Mouse (Mus musculus) CH12.LX (cell line): Measurements from ENCODE around the gene Laptm5. TPM values are rescaled to one million over a fixed set of nuclear protein-coding genes. Genes with fewer than 3 reads are reported as not detected.

Source experiments
- DNase-seq: peaks from one replicate; pipeline ENCODE4 v3.0.0-alpha.2; 2013; ENCODE audit errors: extremely low read depth
- H3K27ac ChIP-seq: 2 replicates; pipeline ENCODE4 v1.5.1; 2012; ENCODE audit warnings: low read depth, mild to moderate bottlenecking, control low read depth, moderate library complexity; ENCODE audit not compliant: insufficient read depth
- H3K27me3 ChIP-seq: replicated peaks from 2 replicates; pipeline ENCODE3; 2012; ENCODE audit warnings: inconsistent platforms
- H3K36me3 ChIP-seq, 2 experiments: replicated peaks in 1 of 2; 2 replicates each; pipeline versions ENCODE3 to v1.6.1; 2012; ENCODE audit warnings: inconsistent platforms in 1 of 2, low read length in 1 of 2, mild to moderate bottlenecking in 1 of 2, mixed read lengths in 1 of 2, moderate library complexity in 1 of 2; ENCODE audit not compliant: control insufficient read depth in 1 of 2, insufficient read depth in 1 of 2
- H3K4me1 ChIP-seq, 2 experiments: 2 replicates each; pipeline ENCODE4 v1.6.1; 2012; ENCODE audit warnings: inconsistent platforms in 1 of 2, moderate library complexity in 1 of 2; ENCODE audit not compliant: insufficient read depth in 2 of 2, control insufficient read depth in 1 of 2
- H3K4me2 ChIP-seq: 2 replicates; pipeline ENCODE4 v1.6.1; 2012; ENCODE audit warnings: low read depth, mild to moderate bottlenecking, control low read depth; ENCODE audit not compliant: poor library complexity, insufficient read depth, severe bottlenecking
- H3K4me3 ChIP-seq, 3 experiments: fragments of 150-350 bp in 1 of 3; sonication (generic) in 1 of 3; replicated peaks in 1 of 3; 2 replicates each; pipeline versions ENCODE3 to v1.5.1; 2011 to 2012; ENCODE audit warnings: low read depth in 2 of 3, low read length in 2 of 3, mild to moderate bottlenecking in 2 of 3, moderate library complexity in 2 of 3, control low read depth in 1 of 3, improper control_type of control experiment in 1 of 3, inconsistent platforms in 1 of 3, mixed read lengths in 1 of 3; ENCODE audit not compliant: poor library complexity in 1 of 3
- H3K79me2 ChIP-seq: replicated peaks from 2 replicates; pipeline ENCODE4 v1.6.1; 2012; ENCODE audit warnings: mild to moderate bottlenecking, moderate library complexity; ENCODE audit not compliant: control insufficient read depth, poor library complexity, insufficient read depth, severe bottlenecking; ENCODE audit errors: extremely low read depth
- H3K9ac ChIP-seq: 2 replicates; pipeline ENCODE4 v1.6.1; 2012; ENCODE audit warnings: low read depth, mild to moderate bottlenecking, control low read depth, moderate library complexity; ENCODE audit not compliant: insufficient read depth
- H3K9me3 ChIP-seq: replicated peaks from 2 replicates; pipeline ENCODE3; 2012; ENCODE audit warnings: low read length, inconsistent platforms, mixed read lengths
- BHLHE40 ChIP-seq: IDR thresholded peaks from 2 replicates; pipeline ENCODE4 v1.6.1; 2011; ENCODE audit warnings: mild to moderate bottlenecking, low read depth, low read length, improper control_type of control experiment
- CHD1 ChIP-seq: IDR thresholded peaks from 2 replicates; pipeline ENCODE4 v1.6.1; 2012; ENCODE audit warnings: low read depth, low read length, improper control_type of control experiment, inconsistent platforms
- CHD2 ChIP-seq: IDR thresholded peaks from 2 replicates; pipeline ENCODE4 v1.6.1; 2011; ENCODE audit warnings: low read length, improper control_type of control experiment
- CTCF ChIP-seq, 2 experiments: IDR thresholded peaks in 1 of 2; conservative IDR thresholded peaks in 1 of 2; 2 replicates each; pipeline ENCODE4 v1.5.1; 2011 to 2012; ENCODE audit warnings: low read depth in 2 of 2, low read length in 2 of 2, improper control_type of control experiment in 1 of 2, inconsistent platforms in 1 of 2, mild to moderate bottlenecking in 1 of 2, moderate library complexity in 1 of 2
- E2F4 ChIP-seq: IDR thresholded peaks from 2 replicates; pipeline ENCODE4 v1.6.1; 2011; ENCODE audit warnings: low read depth, low read length, improper control_type of control experiment; ENCODE audit not compliant: insufficient replicate concordance
- ELF1 ChIP-seq: IDR thresholded peaks from 2 replicates; pipeline ENCODE4 v1.6.1; 2014; ENCODE audit warnings: low read depth, mild to moderate bottlenecking, inconsistent platforms, low read length, improper control_type of control experiment
- EP300 ChIP-seq: IDR thresholded peaks from 2 replicates; pipeline ENCODE4 v1.6.1; 2011; ENCODE audit warnings: low read length, improper control_type of control experiment
- ETS1 ChIP-seq: conservative IDR thresholded peaks from 2 replicates; pipeline ENCODE4 v1.6.1; 2012; ENCODE audit warnings: low read depth, mild to moderate bottlenecking, inconsistent platforms, low read length, improper control_type of control experiment, moderate library complexity
- GABPA ChIP-seq: IDR thresholded peaks from 2 replicates; pipeline ENCODE4 v1.6.1; 2012; ENCODE audit warnings: low read depth, low read length, improper control_type of control experiment, inconsistent platforms; ENCODE audit not compliant: insufficient replicate concordance
- HCFC1 ChIP-seq: IDR thresholded peaks from 2 replicates; pipeline ENCODE4 v1.6.1; 2012; ENCODE audit warnings: low read depth, mild to moderate bottlenecking, inconsistent platforms, low read length, improper control_type of control experiment
- IRF4 ChIP-seq: IDR thresholded peaks from 2 replicates; pipeline ENCODE4 v1.6.1; 2014; ENCODE audit warnings: low read depth, mild to moderate bottlenecking, inconsistent platforms, low read length, improper control_type of control experiment
- JUN ChIP-seq: IDR thresholded peaks from 2 replicates; pipeline ENCODE4 v1.6.1; 2011; ENCODE audit warnings: low read depth, mild to moderate bottlenecking, low read length, improper control_type of control experiment, moderate library complexity; ENCODE audit not compliant: insufficient read depth
- JUND ChIP-seq: conservative IDR thresholded peaks from 2 replicates; pipeline ENCODE4 v1.6.1; 2011; ENCODE audit warnings: low read depth, low read length, improper control_type of control experiment
- KAT2A ChIP-seq: IDR thresholded peaks from 2 replicates; pipeline ENCODE4 v1.6.1; 2012; ENCODE audit warnings: low read length, improper control_type of control experiment, inconsistent platforms; ENCODE audit not compliant: insufficient replicate concordance
- MAFK ChIP-seq: IDR thresholded peaks from 2 replicates; pipeline ENCODE4 v1.6.1; 2011; ENCODE audit warnings: low read length, improper control_type of control experiment; ENCODE audit not compliant: insufficient replicate concordance
- MAX ChIP-seq: IDR thresholded peaks from 2 replicates; pipeline ENCODE4 v1.6.1; 2011; ENCODE audit warnings: low read length, improper control_type of control experiment
- MAZ ChIP-seq: IDR thresholded peaks from 2 replicates; pipeline ENCODE4 v1.6.1; 2012; ENCODE audit warnings: low read depth, mild to moderate bottlenecking, inconsistent platforms, low read length, improper control_type of control experiment, moderate library complexity
- MEF2A ChIP-seq: IDR thresholded peaks from 2 replicates; pipeline ENCODE4 v1.6.1; 2014; ENCODE audit warnings: low read depth, mild to moderate bottlenecking, inconsistent platforms, low read length, improper control_type of control experiment, borderline replicate concordance
- MXI1 ChIP-seq: IDR thresholded peaks from 2 replicates; pipeline ENCODE4 v1.6.1; 2011; ENCODE audit warnings: mild to moderate bottlenecking, low read depth, low read length, improper control_type of control experiment
- MYC ChIP-seq: IDR thresholded peaks from 2 replicates; pipeline ENCODE4 v1.6.1; 2011; ENCODE audit warnings: low read depth, mild to moderate bottlenecking, improper control_type of control experiment, low read length
- NELFE ChIP-seq: IDR thresholded peaks from 2 replicates; pipeline ENCODE4 v1.6.1; 2011; ENCODE audit warnings: low read depth, low read length, improper control_type of control experiment
- NRF1 ChIP-seq: IDR thresholded peaks from 2 replicates; pipeline ENCODE4 v1.6.1; 2014; ENCODE audit warnings: low read depth, mild to moderate bottlenecking, inconsistent platforms, low read length, improper control_type of control experiment, moderate library complexity
- PAX5 ChIP-seq: IDR thresholded peaks from 2 replicates; pipeline ENCODE4 v1.6.1; 2012; ENCODE audit warnings: low read length, inconsistent platforms, mixed read lengths
- POLR2A ChIP-seq: IDR thresholded peaks from 2 replicates; pipeline ENCODE4 v1.6.1; 2011; ENCODE audit warnings: low read depth, mild to moderate bottlenecking, improper control_type of control experiment, low read length
- POLR2AphosphoS2 ChIP-seq: IDR thresholded peaks from 2 replicates; pipeline ENCODE4 v1.6.1; 2011; ENCODE audit warnings: low read depth, low read length, improper control_type of control experiment
- RAD21 ChIP-seq: IDR thresholded peaks from 2 replicates; pipeline ENCODE4 v1.6.1; 2011; ENCODE audit warnings: low read depth, mild to moderate bottlenecking, low read length, improper control_type of control experiment, moderate library complexity
- RCOR1 ChIP-seq: conservative IDR thresholded peaks from 2 replicates; pipeline ENCODE4 v1.6.1; 2012; ENCODE audit warnings: low read depth, mild to moderate bottlenecking, inconsistent platforms, low read length, improper control_type of control experiment
- SIN3A ChIP-seq: IDR thresholded peaks from 2 replicates; pipeline ENCODE4 v1.6.1; 2012; ENCODE audit warnings: low read length, improper control_type of control experiment, inconsistent platforms
- SMC3 ChIP-seq: IDR thresholded peaks from 2 replicates; pipeline ENCODE4 v1.6.1; 2011; ENCODE audit warnings: low read depth, low read length, improper control_type of control experiment
- TBP ChIP-seq: conservative IDR thresholded peaks from 2 replicates; pipeline ENCODE4 v1.6.1; 2011; ENCODE audit warnings: low read depth, low read length, improper control_type of control experiment
- TCF12 ChIP-seq: IDR thresholded peaks from 2 replicates; pipeline ENCODE4 v1.6.1; 2014; ENCODE audit warnings: low read depth, mild to moderate bottlenecking, inconsistent platforms, low read length, improper control_type of control experiment
- UBTF ChIP-seq: IDR thresholded peaks from 2 replicates; pipeline ENCODE4 v1.6.1; 2012; ENCODE audit warnings: low read depth, mild to moderate bottlenecking, inconsistent platforms, low read length, improper control_type of control experiment, moderate library complexity
- USF1 ChIP-seq: IDR thresholded peaks from 2 replicates; pipeline ENCODE4 v1.6.1; 2014; ENCODE audit warnings: low read depth, mild to moderate bottlenecking, inconsistent platforms, low read length, improper control_type of control experiment
- USF2 ChIP-seq: conservative IDR thresholded peaks from 2 replicates; pipeline ENCODE4 v1.6.1; 2011; ENCODE audit warnings: low read depth, low read length, improper control_type of control experiment
- ZC3H11A ChIP-seq: IDR thresholded peaks from 2 replicates; pipeline ENCODE4 v1.6.1; 2012; ENCODE audit warnings: low read depth, mild to moderate bottlenecking, inconsistent platforms, low read length, improper control_type of control experiment
- ZKSCAN1 ChIP-seq: IDR thresholded peaks from 2 replicates; pipeline ENCODE4 v1.6.1; 2012; ENCODE audit warnings: low read depth, inconsistent platforms, low read length, improper control_type of control experiment, borderline replicate concordance
- ZMIZ1 ChIP-seq: IDR thresholded peaks from 2 replicates; pipeline ENCODE4 v1.6.1; 2012; ENCODE audit warnings: low read depth, mild to moderate bottlenecking, inconsistent platforms, low read length, improper control_type of control experiment
- ZNF384 ChIP-seq: IDR thresholded peaks from 2 replicates; pipeline ENCODE4 v1.6.1; 2012; ENCODE audit warnings: low read depth, low read length, improper control_type of control experiment, inconsistent platforms
- dilution Hi-C: fragments of 300-500 bp; cut with MboI; formaldehyde crosslinking; loops from 2 replicates; pipeline ENCODE4 v1.14.3; 2020; ENCODE audit warnings: low sequenced_read_pairs; ENCODE audit not compliant: extremely low pct_unique_long_range_greater_than_20kb, extremely low pct_ligation_motif_present
- in situ Hi-C: fragments of 300-500 bp; cut with MboI; formaldehyde crosslinking; loops from 3 replicates; pipeline ENCODE4 v1.14.3; 2019; ENCODE audit warnings: low sequenced_read_pairs, low pct_ligation_motif_present, low pct_unique_long_range_greater_than_20kb, mixed read lengths
- polyA plus RNA-seq: library from polyadenylated mRNA; unstranded; fragments of >175 nt; gene quantifications from 2 replicates; pipeline ENCODE4 v1.2.1, GENCODE M21; 2012; ENCODE audit warnings: low read depth; ENCODE audit not compliant: insufficient read length
- total RNA-seq, 2 experiments: library from RNA; depleted of rRNA; stranded (reverse); fragments of 300-350 nt in 1 of 2; fragments of >200 nt in 1 of 2; gene quantifications; 2 replicates each; pipeline ENCODE4 v1.2.3; 2012 to 2014

The Laptm5 gene
- total and polyA plus RNA-seq, 3 experiments: 41.1 to 594 (median 225) TPM

DNA sequence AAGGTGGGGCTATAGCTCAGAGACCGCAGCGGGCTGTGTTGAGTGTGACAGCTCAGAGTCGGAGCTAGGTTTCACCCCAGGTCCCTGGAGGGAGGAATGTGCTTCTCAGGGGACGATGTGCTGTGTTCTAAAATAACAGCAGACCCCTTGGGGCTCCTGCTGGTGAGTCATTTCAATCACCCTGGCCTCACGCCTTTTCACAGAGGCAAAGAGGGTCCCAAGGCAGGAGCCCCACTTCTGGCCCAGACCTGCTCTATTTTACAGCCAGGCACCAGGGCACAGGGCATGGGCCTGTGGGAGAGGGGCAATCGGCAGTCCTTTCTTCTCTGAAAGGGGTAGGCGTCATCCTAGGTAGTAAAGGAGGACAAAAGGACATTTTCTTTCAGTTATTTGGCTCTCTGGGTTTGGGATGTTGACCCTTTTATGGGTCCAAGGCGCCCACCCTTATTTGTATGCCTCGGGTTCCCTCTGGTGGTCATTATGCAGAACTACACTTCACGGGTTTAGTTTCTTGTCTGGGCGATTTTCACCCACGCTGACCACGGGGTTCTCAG is 34.2 kb downstream of the Laptm5 start:
- H3K4me3 ChIP-seq: no peak overlapping the region
- peak overlapping the region; percentile 64 for H3K4me2 ChIP-seq
- in situ Hi-C loops: loop anchor here (5.0 kb wide), 1 partner anchor 160 kb away; no protein-coding TSS in a partner anchor
- H3K27me3 ChIP-seq: peaks cover 29% of the 10 kb centered on the region
- H3K9ac ChIP-seq: no peak overlapping the region
- TF ChIP-seq MAFK (peak; percentile 86), IRF4 (peak; percentile 98), ZNF384 (peak; percentile 30; the same call in 1 of the 2 replicates), JUN (peak; percentile 90), CTCF (conservative IDR thresholded peaks at IDR 0.05 in 1 of 2, IDR thresholded peaks at IDR 0.05 in 1 of 2; ENCODE audit: low read depth in 2 of 2, low read length in 2 of 2) (peak; percentile 62 to 94), ZC3H11A (peak; percentile 94), KAT2A (peak; percentile 92), NRF1 (no peak), CHD1 (no peak), MYC (peak; percentile 86), CHD2 (peak; percentile 75), GABPA (no peak), NELFE (0 out of 2 replicates have a peak, but pooled peaks have one; percentile 42), EP300 (peak; percentile 96), RAD21 (peak; percentile 94), POLR2AphosphoS2 (no peak), SMC3 (peak; percentile 96), UBTF (peak; percentile 80), HCFC1 (no peak; the same call in 1 of the 2 replicates), PAX5 (no peak), ZMIZ1 (0 out of 2 replicates have a peak, but pooled peaks have one; percentile 39), E2F4 (no peak), RCOR1 (peak; percentile 95), ZKSCAN1 (no peak), MAX (peak; percentile 72), USF2 (no peak), MAZ (peak; percentile 91), SIN3A (peak; percentile 82), POLR2A (peak; percentile 47), TBP (peak; percentile 60; the same call in 1 of the 2 replicates), TCF12 (peak; percentile 97), MXI1 (peak; percentile 26; the same call in 1 of the 2 replicates), ETS1 (peak; percentile 95), ELF1 (peak; percentile 45; the same call in 1 of the 2 replicates), MEF2A (peak; percentile 99), BHLHE40 (peak; percentile 91), JUND (peak; percentile 93), USF1 (no peak)
- H3K27ac ChIP-seq: peak overlapping the region; percentile 84
- no peaks in the 10 kb centered on the region for H3K36me3 ChIP-seq
- peaks cover 36 to 53% of the 10 kb centered on the region in 2 experiments for H3K4me1 ChIP-seq
- H3K79me2 ChIP-seq: no peaks in the 10 kb centered on the region
- peak; percentile 93 for DNase-seq
- dilution Hi-C loops: no loop called here
- H3K9me3 ChIP-seq: peaks cover 9% of the 10 kb centered on the region
